Mouse (Mus musculus) small intestine, adult 2 months (tissue): Measurements from ENCODE around the gene Bub1.

Source experiments
- CTCF ChIP-seq: fragments of 200-500 bp; IDR thresholded peaks from 2 replicates; pipeline ENCODE4 v1.5.1; 2012; ENCODE audit warnings: low read depth, mild to moderate bottlenecking, control low read depth, inconsistent platforms, low read length, moderate library complexity, mixed read lengths; ENCODE audit not compliant: insufficient replicate concordance, insufficient read length; ENCODE audit errors: extremely low read depth
- POLR2A ChIP-seq: fragments of 200-500 bp; IDR thresholded peaks from 2 replicates; pipeline ENCODE4 v1.6.1; 2012; ENCODE audit warnings: low read depth, mild to moderate bottlenecking, control low read depth, inconsistent platforms, low read length, moderate library complexity

GRCm38 (mm10) chr2:127774578-127774941, 57.1 kb downstream of the Bub1 start:
- TF ChIP-seq CTCF (no peak), POLR2A (no peak)
